Mouse (Mus musculus): ENCODE measurements around the gene Taar7b. TPM values are rescaled to one million over a fixed set of nuclear protein-coding genes. Genes with fewer than 3 reads are reported as not detected.

Taar7b gene
- polyA plus RNA-seq, 1 experiment from 2014 or later = not detected

- H3K4me2 ChIP-seq = no peak within 1 kb of the TSS
- H3K9ac ChIP-seq = no peak within 1 kb of the TSS
- H3K36me3 ChIP-seq = no peaks in the 10 kb centered on the region
- H3K27me3 ChIP-seq = no peaks in the 10 kb centered on the region
- WGBS = 86% methylated on average over 3 of the region's 3 CpGs
- H3K9me3 ChIP-seq (replicated peaks) = no peaks in the 10 kb centered on the region
- H3K4me1 ChIP-seq = no peaks in the 10 kb centered on the region
- no peak for ATAC-seq (replicated peaks; ENCODE audit: low FRiP score)
- H3K27ac ChIP-seq = no peak within 1 kb of the TSS
- no peak within 1 kb of the TSS for H3K4me3 ChIP-seq (replicated peaks)
These were observed 6.4 kb upstream of the Taar7b start, which contains the start of gene Taar7a for GRCm38 (mm10) chr10:23993381-23993780. Taar7a (minus strand) TSS chr10:23993481.

- Histone ChIP-seq H3K9me3 (replicated peaks) (no peaks in the 10 kb centered on the region), H3K4me3 (replicated peaks) (no peak overlapping the region), H3K4me2 (no peak overlapping the region), H3K36me3 (no peaks in the 10 kb centered on the region), H3K9ac (no peak overlapping the region), H3K27ac (no peak overlapping the region), H3K4me1 (no peaks in the 10 kb centered on the region), H3K27me3 (no peaks in the 10 kb centered on the region)
- ATAC-seq (replicated peaks; ENCODE audit: low FRiP score) = no peak
- 84% methylated on average over 1 of the region's 1 CpGs for WGBS
These were observed 6.7 kb downstream of the Taar7b start for GRCm38 (mm10) chr10:24006442-24006841.

GRCm38 (mm10) chr10:24007034-24007433 lies 7.3 kb downstream of the Taar7b start:
- 62% methylated on average over 2 of the region's 2 CpGs for WGBS
- no peak for ATAC-seq (replicated peaks; ENCODE audit: low FRiP score)
- H3K4me3 ChIP-seq (replicated peaks) = no peak overlapping the region

GRCm38 (mm10) chr10:24008143-24008542 lies 8.4 kb downstream of the Taar7b start:
- H3K4me2 ChIP-seq = no peak overlapping the region
- ATAC-seq (replicated peaks; ENCODE audit: low FRiP score) = no peak
- 81% methylated on average over 1 of the region's 1 CpGs for WGBS

More at GRCm38 (mm10) chr10:24007034-24007433, 7.3 kb downstream of the Taar7b start:
- Histone ChIP-seq H3K9ac (no peak overlapping the region), H3K27me3 (no peaks in the 10 kb centered on the region), H3K4me2 (no peak overlapping the region), H3K36me3 (no peaks in the 10 kb centered on the region), H3K27ac (no peak overlapping the region), H3K9me3 (replicated peaks) (no peaks in the 10 kb centered on the region), H3K4me1 (no peaks in the 10 kb centered on the region)

GRCm38 (mm10) chr10:24026922-24027321 lies 27.2 kb downstream of the Taar7b start, which contains the start of gene Taar7d:
Taar7d (plus strand) TSS chr10:24027222.
- H3K9ac ChIP-seq = no peak within 1 kb of the TSS
- H3K27ac ChIP-seq = no peak within 1 kb of the TSS
- H3K4me1 ChIP-seq = no peaks in the 10 kb centered on the region
- no peak within 1 kb of the TSS for H3K4me2 ChIP-seq
- no peaks in the 10 kb centered on the region for H3K36me3 ChIP-seq
- no peaks in the 10 kb centered on the region for H3K9me3 ChIP-seq (replicated peaks)
- no peak within 1 kb of the TSS for H3K4me3 ChIP-seq (replicated peaks)
- no peak for ATAC-seq (replicated peaks; ENCODE audit: low FRiP score)
- H3K27me3 ChIP-seq = no peaks in the 10 kb centered on the region

More at GRCm38 (mm10) chr10:24008143-24008542, 8.4 kb downstream of the Taar7b start:
- Histone ChIP-seq H3K9me3 (replicated peaks) (no peaks in the 10 kb centered on the region), H3K36me3 (no peaks in the 10 kb centered on the region), H3K9ac (no peak overlapping the region), H3K27me3 (no peaks in the 10 kb centered on the region), H3K27ac (no peak overlapping the region), H3K4me1 (no peaks in the 10 kb centered on the region), H3K4me3 (replicated peaks) (no peak overlapping the region)

- H3K4me2 ChIP-seq = no peak overlapping the region
These were observed 31.6 kb downstream of the Taar7b start for GRCm38 (mm10) chr10:24031347-24031746.

GRCm38 (mm10) chr10:24037314-24037713 lies 37.6 kb downstream of the Taar7b start, which contains the start of gene Taar7e:
Taar7e (plus strand) TSS chr10:24037614.
- Histone ChIP-seq H3K27me3 (no peaks in the 10 kb centered on the region), H3K4me2 (no peak within 1 kb of the TSS), H3K4me3 (replicated peaks) (no peak within 1 kb of the TSS), H3K4me1 (no peaks in the 10 kb centered on the region), H3K9ac (no peak within 1 kb of the TSS), H3K27ac (no peak within 1 kb of the TSS), H3K9me3 (replicated peaks) (no peaks in the 10 kb centered on the region), H3K36me3 (no peaks in the 10 kb centered on the region)
- 89% methylated on average over 2 of the region's 2 CpGs for WGBS
- no peak for ATAC-seq (replicated peaks; ENCODE audit: low FRiP score)

More at GRCm38 (mm10) chr10:24031347-24031746, 31.6 kb downstream of the Taar7b start:
- Histone ChIP-seq H3K4me1 (no peaks in the 10 kb centered on the region), H3K27me3 (no peaks in the 10 kb centered on the region), H3K4me3 (replicated peaks) (no peak overlapping the region), H3K36me3 (no peaks in the 10 kb centered on the region), H3K9ac (no peak overlapping the region), H3K9me3 (replicated peaks) (no peaks in the 10 kb centered on the region), H3K27ac (no peak overlapping the region)
- ATAC-seq (replicated peaks; ENCODE audit: low FRiP score) = no peak

- no peaks in the 10 kb centered on the region for H3K27me3 ChIP-seq
- no peak overlapping the region for H3K27ac ChIP-seq
- no peak overlapping the region for H3K9ac ChIP-seq
- no peaks in the 10 kb centered on the region for H3K4me1 ChIP-seq
- no peak for ATAC-seq (replicated peaks; ENCODE audit: low FRiP score)
- no peak overlapping the region for H3K4me2 ChIP-seq
- no peak overlapping the region for H3K4me3 ChIP-seq (replicated peaks)
- no peaks in the 10 kb centered on the region for H3K36me3 ChIP-seq
- H3K9me3 ChIP-seq (replicated peaks) = no peaks in the 10 kb centered on the region
- WGBS = 78% methylated on average over 2 of the region's 2 CpGs
These were observed 40.6 kb downstream of the Taar7b start for GRCm38 (mm10) chr10:24040120-24040869.

- no peak for ATAC-seq (replicated peaks; ENCODE audit: low FRiP score)
- Histone ChIP-seq H3K4me1 (no peaks in the 10 kb centered on the region), H3K9ac (no peak within 1 kb of the TSS)
These were observed 49.5 kb downstream of the Taar7b start, which contains the start of gene Taar7f for GRCm38 (mm10) chr10:24049210-24049609. Taar7f (plus strand) TSS chr10:24049510.

More at GRCm38 (mm10) chr10:24049210-24049609, 49.5 kb downstream of the Taar7b start, which contains the start of gene Taar7f:
- H3K4me3 ChIP-seq (replicated peaks) = no peak within 1 kb of the TSS
- no peaks in the 10 kb centered on the region for H3K27me3 ChIP-seq
- no peak within 1 kb of the TSS for H3K27ac ChIP-seq
- no peak within 1 kb of the TSS for H3K4me2 ChIP-seq
- no peaks in the 10 kb centered on the region for H3K9me3 ChIP-seq (replicated peaks)
- no peaks in the 10 kb centered on the region for H3K36me3 ChIP-seq

Other genes with a start within 250 kb of the Taar7b start
- 195 and 221 TPM in 2 replicates for gene Rps12, start 212.7 kb upstream of the Taar7b start, polyA plus RNA-seq (2015; fragmentation: Nextera tagmentation; extraction: Ambion mirVana)
- 18.2 and 19.1 TPM in 2 replicates for gene Slc18b1, start 203.0 kb upstream of the Taar7b start, polyA plus RNA-seq (2015; fragmentation: Nextera tagmentation; extraction: Ambion mirVana)
- 0.27 TPM in 1 of 2 replicates, not detected in the other for gene Vnn3, start 148.5 kb upstream of the Taar7b start, polyA plus RNA-seq (2015; fragmentation: Nextera tagmentation; extraction: Ambion mirVana)
- 2.0 TPM in 2 replicates for gene Vnn1, start 105.3 kb upstream of the Taar7b start, polyA plus RNA-seq (2015; fragmentation: Nextera tagmentation; extraction: Ambion mirVana)
- not detected in 2 replicates for gene Taar1, start 79.6 kb upstream of the Taar7b start, polyA plus RNA-seq (2015; fragmentation: Nextera tagmentation; extraction: Ambion mirVana)
- 0.22 TPM in 1 of 2 replicates, not detected in the other for gene Taar2, start 61.4 kb upstream of the Taar7b start, polyA plus RNA-seq (2015; fragmentation: Nextera tagmentation; extraction: Ambion mirVana)
- gene Taar3, start 50.4 kb upstream of the Taar7b start, polyA plus RNA-seq (2015; fragmentation: Nextera tagmentation; extraction: Ambion mirVana) = not detected in 2 replicates
- not detected in 2 replicates for gene Taar4, start 39.4 kb upstream of the Taar7b start, polyA plus RNA-seq (2015; fragmentation: Nextera tagmentation; extraction: Ambion mirVana)
- 0.36 TPM in 1 of 2 replicates, not detected in the other for gene Taar5, start 29.2 kb upstream of the Taar7b start, polyA plus RNA-seq (2015; fragmentation: Nextera tagmentation; extraction: Ambion mirVana)
- not detected in 2 replicates for gene Taar6, start 14.3 kb upstream of the Taar7b start, polyA plus RNA-seq (2015; fragmentation: Nextera tagmentation; extraction: Ambion mirVana)
- gene Taar7a, start 6.5 kb upstream of the Taar7b start, polyA plus RNA-seq (2015; fragmentation: Nextera tagmentation; extraction: Ambion mirVana) = not detected in 2 replicates
- gene Taar7d, start 27.3 kb downstream of the Taar7b start, polyA plus RNA-seq (2015; fragmentation: Nextera tagmentation; extraction: Ambion mirVana) = not detected in 2 replicates
- not detected in 2 replicates for gene Taar7e, start 37.7 kb downstream of the Taar7b start, polyA plus RNA-seq (2015; fragmentation: Nextera tagmentation; extraction: Ambion mirVana)
- gene Taar7f, start 49.6 kb downstream of the Taar7b start, polyA plus RNA-seq (2015; fragmentation: Nextera tagmentation; extraction: Ambion mirVana) = not detected in 2 replicates
- gene Taar8a, start 76.6 kb downstream of the Taar7b start, polyA plus RNA-seq (2015; fragmentation: Nextera tagmentation; extraction: Ambion mirVana) = not detected in 2 replicates
- not detected in 2 replicates for gene Taar8b, start 92.4 kb downstream of the Taar7b start, polyA plus RNA-seq (2015; fragmentation: Nextera tagmentation; extraction: Ambion mirVana)
- not detected in 2 replicates for gene Taar8c, start 102.0 kb downstream of the Taar7b start, polyA plus RNA-seq (2015; fragmentation: Nextera tagmentation; extraction: Ambion mirVana)
- not detected in 2 replicates for gene Taar9, start 109.6 kb downstream of the Taar7b start, polyA plus RNA-seq (2015; fragmentation: Nextera tagmentation; extraction: Ambion mirVana)
- 108 and 115 TPM in 2 replicates for gene Stx7, start 149.4 kb downstream of the Taar7b start, polyA plus RNA-seq (2015; fragmentation: Nextera tagmentation; extraction: Ambion mirVana)
- gene Moxd1, start 223.6 kb downstream of the Taar7b start, polyA plus RNA-seq (2015; fragmentation: Nextera tagmentation; extraction: Ambion mirVana) = 21.4 and 26.1 TPM in 2 replicates